Mouse (Mus musculus) forebrain, postnatal 0 days (tissue): ENCODE data around the gene Rdh5. TPM values are rescaled to one million over a fixed set of nuclear protein-coding genes. Genes with fewer than 3 reads are reported as not detected.

Experiments used
- ATAC-seq: fragments of 200-750 bp; cut with Nextera tagmentation; 2 replicates; pipeline ENCODE4 v1.8.0; 2017; ENCODE audit warnings: mild to moderate bottlenecking, moderate library complexity
- DNase-seq: peaks from one replicate; pipeline ENCODE4 v3.0.0-alpha.2; 2015
- H3K27ac ChIP-seq: fragments of 300-500 bp; sonication (generic); 2 replicates; pipeline ENCODE4 v1.5.1; 2014; ENCODE audit warnings: low read depth, mild to moderate bottlenecking, antibody characterized with exemption, low read length, moderate library complexity, mixed read lengths
- H3K27me3 ChIP-seq: fragments of 300-500 bp; sonication (generic); 2 replicates; pipeline ENCODE4 v1.6.1; 2014; ENCODE audit warnings: mild to moderate bottlenecking, low read length, mixed read lengths; ENCODE audit not compliant: insufficient read depth
- H3K36me3 ChIP-seq: fragments of 300-500 bp; sonication (generic); 2 replicates; pipeline ENCODE4 v1.6.1; 2014; ENCODE audit warnings: mild to moderate bottlenecking, moderate library complexity; ENCODE audit not compliant: insufficient read depth
- H3K4me1 ChIP-seq: fragments of 300-500 bp; sonication (generic); 2 replicates; pipeline ENCODE4 v1.6.1; 2014; ENCODE audit warnings: antibody characterized with exemption; ENCODE audit not compliant: insufficient read depth
- H3K4me2 ChIP-seq: fragments of 300-500 bp; sonication (generic); 2 replicates; pipeline ENCODE4 v1.6.1; 2014; ENCODE audit warnings: low read depth, mild to moderate bottlenecking, moderate library complexity
- H3K4me3 ChIP-seq: fragments of 300-500 bp; sonication (generic); 2 replicates; pipeline ENCODE4 v1.5.1; 2014; ENCODE audit warnings: low read depth, low read length, mixed read lengths
- H3K9ac ChIP-seq: fragments of 300-500 bp; sonication (generic); 2 replicates; pipeline ENCODE4 v1.6.1; 2014; ENCODE audit warnings: mild to moderate bottlenecking
- H3K9me3 ChIP-seq: fragments of 300-500 bp; sonication (generic); 2 replicates; pipeline ENCODE4 v1.6.1; 2016; ENCODE audit warnings: low read length
- CTCF ChIP-seq: sonication (generic); IDR thresholded peaks from 2 replicates; pipeline ENCODE4 v1.5.1; 2016; ENCODE audit warnings: antibody characterized with exemption, control low read depth, low read depth
- WGBS: fragments of 180-500 bp; shearing (Covaris S2); extraction: QIAGEN DNeasy Blood & Tissue Kit; methylation state at CpG from one replicate; pipeline ENCODE4 v1.1.7; 2014; 5-methylcytosine and 5-hydroxymethylcytosine counted together
- polyA plus RNA-seq: library from polyadenylated mRNA; unstranded; fragments of >200 nt; fragmentation: Nextera tagmentation; extraction: Ambion mirVana; gene quantifications from 2 replicates; pipeline ENCODE4 v1.2.1, GENCODE M21; 2015
- total RNA-seq: library from RNA; depleted of rRNA; stranded (reverse); fragments of >200 nt; gene quantifications from 2 replicates; pipeline ENCODE4 v1.2.3, GENCODE M21; 2014

Rdh5 gene
- total and polyA plus RNA-seq, 2 experiments from 2014 or later, result 4.1 to 10.2 TPM

- Histone ChIP-seq H3K9ac (no peak overlapping the region), H3K27me3 (no peaks in the 10 kb centered on the region), H3K27ac (no peak overlapping the region), H3K9me3 (no peaks in the 10 kb centered on the region), H3K4me1 (peaks cover 18% of the 10 kb centered on the region), H3K4me3 (peak overlapping the region; percentile 86), H3K4me2 (peak overlapping the region; percentile 82), H3K36me3 (peaks cover 11% of the 10 kb centered on the region; the same call in 1 of the 2 replicates)
- no peak for TF ChIP-seq CTCF
- DNase-seq (no peak), ATAC-seq (no peak)
- WGBS, result 0% methylated on average over 1 of the region's 2 CpGs
Observed at GRCm38 (mm10) chr10:128889846-128890245, 32.8 kb downstream of the Rdh5 start.

- 0 out of 2 replicates have a peak overlapping the region, but pooled peaks have one; percentile 15 for H3K27ac ChIP-seq
- H3K4me3 ChIP-seq, result peak overlapping the region; percentile 33
- H3K4me2 ChIP-seq, result peak overlapping the region; percentile 82
- H3K9me3 ChIP-seq, result no peaks in the 10 kb centered on the region
- peak overlapping the region; percentile 39 for H3K9ac ChIP-seq
- 0 out of 2 replicates have a peak, but pooled peaks have one; percentile 10 for ATAC-seq
- peaks cover 13% of the 10 kb centered on the region; the same call in 1 of the 2 replicates for H3K36me3 ChIP-seq
- DNase-seq, result no peak
- H3K4me1 ChIP-seq, result peaks cover 18% of the 10 kb centered on the region
- no peaks in the 10 kb centered on the region for H3K27me3 ChIP-seq
- 4% methylated on average over 7 of the region's 7 CpGs for WGBS
- no peak for TF ChIP-seq CTCF
Observed at GRCm38 (mm10) chr10:128888941-128889827, 33.5 kb downstream of the Rdh5 start.

- WGBS, result 81% methylated on average over 5 of the region's 5 CpGs
- no peaks in the 10 kb centered on the region for H3K9me3 ChIP-seq
- no peaks in the 10 kb centered on the region for H3K27me3 ChIP-seq
- H3K4me3 ChIP-seq, result no peak overlapping the region
- H3K9ac ChIP-seq, result no peak overlapping the region
- DNase-seq (no peak), ATAC-seq (no peak)
- peaks cover 13% of the 10 kb centered on the region; the same call in 1 of the 2 replicates for H3K36me3 ChIP-seq
- H3K4me1 ChIP-seq, result no peaks in the 10 kb centered on the region
- H3K27ac ChIP-seq, result no peak overlapping the region
- TF ChIP-seq CTCF, result no peak
- no peak overlapping the region for H3K4me2 ChIP-seq
Observed at GRCm38 (mm10) chr10:128882067-128882466, 40.6 kb downstream of the Rdh5 start.

- no peaks in the 10 kb centered on the region for H3K27me3 ChIP-seq
- H3K4me2 ChIP-seq, result no peak overlapping the region
- no peak overlapping the region for H3K27ac ChIP-seq
- H3K9ac ChIP-seq, result no peak overlapping the region
- no peaks in the 10 kb centered on the region for H3K9me3 ChIP-seq
- H3K4me1 ChIP-seq, result no peaks in the 10 kb centered on the region
- 95% methylated on average over 2 of the region's 2 CpGs for WGBS
- H3K36me3 ChIP-seq, result peaks cover 8% of the 10 kb centered on the region; the same call in 1 of the 2 replicates
- TF ChIP-seq CTCF, result no peak
- ATAC-seq (no peak), DNase-seq (no peak)
- no peak overlapping the region for H3K4me3 ChIP-seq
Observed at GRCm38 (mm10) chr10:128878811-128879210, 43.9 kb downstream of the Rdh5 start.

- Histone ChIP-seq H3K4me1 (no peaks in the 10 kb centered on the region), H3K9ac (no peak overlapping the region), H3K9me3 (no peaks in the 10 kb centered on the region), H3K4me2 (no peak overlapping the region), H3K27ac (no peak overlapping the region), H3K36me3 (peaks cover 13% of the 10 kb centered on the region), H3K4me3 (no peak overlapping the region), H3K27me3 (no peaks in the 10 kb centered on the region)
- DNase-seq, result no peak
- TF ChIP-seq CTCF, result no peak
- ATAC-seq, result no peak
Observed at GRCm38 (mm10) chr10:128878291-128878690, 44.4 kb downstream of the Rdh5 start.

- no peak overlapping the region for H3K27ac ChIP-seq
- H3K27me3 ChIP-seq, result no peaks in the 10 kb centered on the region
- H3K4me3 ChIP-seq, result no peak overlapping the region
- no peaks in the 10 kb centered on the region for H3K4me1 ChIP-seq
- DNase-seq (no peak), ATAC-seq (no peak)
- TF ChIP-seq CTCF, result no peak
- WGBS, result 85% methylated on average over 3 of the region's 3 CpGs
- H3K9me3 ChIP-seq, result no peaks in the 10 kb centered on the region
- H3K9ac ChIP-seq, result no peak overlapping the region
- peaks cover 36% of the 10 kb centered on the region for H3K36me3 ChIP-seq
- H3K4me2 ChIP-seq, result no peak overlapping the region
Observed at GRCm38 (mm10) chr10:128870341-128870740, 52.3 kb downstream of the Rdh5 start.

- Histone ChIP-seq H3K36me3 (peaks cover 21% of the 10 kb centered on the region), H3K9ac (no peak overlapping the region), H3K4me2 (no peak overlapping the region), H3K4me3 (no peak overlapping the region), H3K27ac (no peak overlapping the region), H3K4me1 (no peaks in the 10 kb centered on the region), H3K9me3 (no peaks in the 10 kb centered on the region), H3K27me3 (no peaks in the 10 kb centered on the region)
- 96% methylated on average over 1 of the region's 1 CpGs for WGBS
- no peak for DNase-seq
- ATAC-seq, result no peak
- TF ChIP-seq CTCF, result no peak
Observed at GRCm38 (mm10) chr10:128866518-128866917, 56.2 kb downstream of the Rdh5 start.
